ENCODE assay signal across 13 mouse cellular contexts in the genomic region with DNA sequence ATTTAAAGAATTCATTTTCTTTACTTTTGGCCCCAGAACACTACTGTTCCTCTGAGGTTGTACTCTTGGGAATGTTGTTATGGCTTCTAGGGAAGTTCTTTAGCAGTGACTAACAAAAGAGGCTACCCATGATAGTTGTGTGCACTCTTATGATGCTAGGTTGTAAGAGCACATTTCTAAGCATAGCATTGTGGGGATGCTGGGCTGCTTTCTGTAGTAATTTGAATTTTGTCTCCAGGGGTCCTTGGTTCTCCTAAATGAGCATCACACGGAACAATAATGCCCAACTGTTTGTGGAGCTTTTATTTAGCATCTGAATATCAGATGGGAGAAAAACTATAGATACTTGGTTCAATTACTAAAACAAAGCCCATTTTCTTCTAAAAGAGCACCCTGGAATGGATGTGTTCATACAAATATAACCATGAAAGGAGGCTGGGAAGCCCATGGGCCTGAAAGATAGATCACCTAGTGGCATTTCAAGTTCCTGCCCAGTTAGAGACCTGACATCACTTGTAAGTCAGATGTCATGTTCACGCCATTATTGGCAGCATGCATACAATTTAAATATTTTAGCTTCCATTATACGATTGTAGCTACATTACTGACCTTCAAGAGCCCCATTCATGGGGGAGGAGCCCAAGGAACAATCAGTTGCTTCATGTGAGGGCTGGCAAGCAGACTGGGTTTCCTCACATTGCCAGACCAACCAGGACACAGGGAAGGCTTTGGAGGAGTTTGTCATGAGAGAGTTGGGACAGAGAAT. TPM values are rescaled to one million over a fixed set of nuclear protein-coding genes. Genes with fewer than 3 reads are reported as not detected.
DNase-seq lines count a peak whose midpoint lies in the region; ATAC-seq and TF ChIP-seq lines count a peak whose summit lies in the region.
"Had no signal": no experiment of that assay in that cellular context is flagged by ENCODE, and none has a peak within 500 bp of the region (broad histone marks: within the 10 kb centered on the region; RNA-seq: fewer than 3 reads in every experiment).

No protein-coding gene starts in this region.

- H3K36me3 ChIP-seq in forebrain, postnatal 0 days (ENCODE audit: insufficient read depth) = no peaks in the 10 kb centered on the region
- H3K36me3 ChIP-seq in midbrain, embryonic 12.5 days = peaks cover 11% of the 10 kb centered on the region
- H3K36me3 ChIP-seq: limb, embryonic 15.5 days had no signal

- H3K4me2 ChIP-seq in forebrain, postnatal 0 days (ENCODE audit: low read depth) = no peak overlapping the region
- no peak overlapping the region for H3K4me2 ChIP-seq in midbrain, embryonic 12.5 days (replicated peaks)
- H3K4me2 ChIP-seq: heart, embryonic 11.5 days; limb, embryonic 15.5 days had no signal

- H3K4me1 ChIP-seq in forebrain, postnatal 0 days (ENCODE audit: insufficient read depth) = peaks cover 11% of the 10 kb centered on the region
- peaks cover 50% of the 10 kb centered on the region for H3K4me1 ChIP-seq in midbrain, embryonic 12.5 days

- TF ChIP-seq CTCF in forebrain, postnatal 0 days (IDR thresholded peaks at IDR 0.05; ENCODE audit: low read depth) = no peak

- peak; percentile 49 for DNase-seq in layer of hippocampus, adult 9-11 months
- DNase-seq in layer of hippocampus, adult 11-12 months (ENCODE audit: low spot score) = no peak
- DNase-seq in embryo, embryonic 10 days (ENCODE audit: low spot score) = peak; percentile 78
- DNase-seq in forebrain, postnatal 0 days = no peak
- DNase-seq in kidney, postnatal 14 days = no peak
- DNase-seq in thymus, postnatal 14 days = no peak
- DNase-seq in layer of hippocampus, adult 9-10 months (ENCODE audit: low spot score) = no peak
- DNase-seq: cerebellum, postnatal 14 days; kidney, adult 11 months had no signal

- H3K9me3 ChIP-seq in forebrain, postnatal 0 days (ENCODE audit: low read length) = 0 out of 2 replicates have a peak, but pooled peaks cover 5% of the 10 kb centered on the region
- no peaks in the 10 kb centered on the region for H3K9me3 ChIP-seq in midbrain, embryonic 12.5 days
- H3K9me3 ChIP-seq: limb, embryonic 15.5 days had no signal

- 14% methylated on average over 3 of the region's 3 CpGs for WGBS in forebrain, postnatal 0 days
- 8% methylated on average over 3 of the region's 3 CpGs for WGBS in midbrain, embryonic 12.5 days

- H3K9ac ChIP-seq in forebrain, postnatal 0 days = no peak overlapping the region
- H3K9ac ChIP-seq in midbrain, embryonic 12.5 days (replicated peaks) = no peak overlapping the region
- H3K9ac ChIP-seq: limb, embryonic 15.5 days had no signal

- no peak overlapping the region for H3K27ac ChIP-seq in forebrain, postnatal 0 days (ENCODE audit: low read depth, low read length)
- peak overlapping the region; percentile 81 for H3K27ac ChIP-seq in midbrain, embryonic 12.5 days (replicated peaks)
- H3K27ac ChIP-seq: limb, embryonic 15.5 days had no signal

- H3K4me3 ChIP-seq in forebrain, postnatal 0 days (ENCODE audit: low read depth, low read length) = no peak overlapping the region
- no peak overlapping the region for H3K4me3 ChIP-seq in midbrain, embryonic 12.5 days
- H3K4me3 ChIP-seq: limb, embryonic 15.5 days; megakaryocyte, embryonic 14.5 days had no signal

- peak; percentile 71 for ATAC-seq in forebrain, postnatal 0 days
- ATAC-seq in midbrain, embryonic 12.5 days (ENCODE audit: low FRiP score, low read depth) = peak; percentile 90

- H3K27me3 ChIP-seq in forebrain, postnatal 0 days (ENCODE audit: insufficient read depth, low read length) = no peaks in the 10 kb centered on the region
- no peaks in the 10 kb centered on the region for H3K27me3 ChIP-seq in midbrain, embryonic 12.5 days
- H3K27me3 ChIP-seq: megakaryocyte, embryonic 14.5 days had no signal

RNA-seq across cellular contexts. Expression of gene Cxcr4, which starts 6.5 kb away (rescaled TPM):
- total RNA-seq in forebrain, postnatal 0 days (2014; rRNA removed) = 41.3 and 44.9 TPM in 2 replicates
- polyA plus RNA-seq in forebrain, postnatal 0 days (2015; fragmentation: Nextera tagmentation; extraction: Ambion mirVana) = 4.9 and 5.8 TPM in 2 replicates
- 18.9 and 19.4 TPM in 2 replicates for polyA plus RNA-seq in midbrain, embryonic 12.5 days (2016; fragmentation: Nextera tagmentation; extraction: Ambion mirVana)

Comparison
In these comparisons a context has a peak if more than half of its experiments do, and no peak if none do; other contexts are left out.
1. DNase-seq: peak in layer of hippocampus, adult 9-11 months (single experiment) and embryo, embryonic 10 days (single experiment); none in layer of hippocampus, adult 11-12 months (single experiment), forebrain, postnatal 0 days (single experiment), kidney, postnatal 14 days (single experiment), thymus, postnatal 14 days (single experiment) and layer of hippocampus, adult 9-10 months (single experiment).